Mouse (Mus musculus) liver, embryonic 11.5 days (tissue): ENCODE results near the gene Tpm1. TPM values are rescaled to one million over a fixed set of nuclear protein-coding genes. Genes with fewer than 3 reads are reported as not detected.

ENCODE experiments used
- ATAC-seq: fragments of 200-750 bp; cut with Nextera tagmentation; replicated peaks from 2 replicates; pipeline ENCODE4 v1.8.0; 2017; ENCODE audit warnings: moderate number of reproducible peaks, mild to moderate bottlenecking, moderate TSS enrichment, moderate library complexity; ENCODE audit not compliant: low FRiP score
- DNase-seq: peaks from one replicate; pipeline ENCODE4 v3.0.0-alpha.2; 2017; ENCODE audit warnings: low spot score
- H3K27ac ChIP-seq: fragments of 300-500 bp; sonication (generic); 2 replicates; pipeline ENCODE4 v1.5.1; 2014; ENCODE audit warnings: mild to moderate bottlenecking, low read depth, low read length, control low read depth
- H3K27me3 ChIP-seq: fragments of 300-500 bp; sonication (generic); replicated peaks from 2 replicates; pipeline ENCODE4 v1.6.1; 2014; ENCODE audit warnings: low read length, mixed read lengths; ENCODE audit not compliant: control insufficient read depth, insufficient read depth
- H3K36me3 ChIP-seq: fragments of 300-500 bp; sonication (generic); 2 replicates; pipeline ENCODE4 v1.6.1; 2014; ENCODE audit warnings: mild to moderate bottlenecking, low read length, moderate library complexity, mixed read lengths; ENCODE audit not compliant: control insufficient read depth, insufficient read depth
- H3K4me1 ChIP-seq: fragments of 300-500 bp; sonication (generic); replicated peaks from 2 replicates; pipeline ENCODE4 v1.6.1; 2014; ENCODE audit warnings: low read length, mixed read lengths; ENCODE audit not compliant: control insufficient read depth, insufficient read depth
- H3K4me2 ChIP-seq: fragments of 300-500 bp; sonication (generic); 2 replicates; pipeline ENCODE4 v1.6.1; 2014; ENCODE audit warnings: mild to moderate bottlenecking, control low read depth, moderate library complexity
- H3K4me3 ChIP-seq: fragments of 300-500 bp; sonication (generic); 2 replicates; pipeline ENCODE4 v1.5.1; 2014; ENCODE audit warnings: low read depth, low read length, control low read depth
- H3K9ac ChIP-seq: fragments of 300-500 bp; sonication (generic); 2 replicates; pipeline ENCODE4 v1.6.1; 2014; ENCODE audit warnings: low read depth, low read length, control low read depth
- H3K9me3 ChIP-seq: fragments of 300-500 bp; sonication (generic); 2 replicates; pipeline ENCODE4 v1.6.1; 2016; ENCODE audit warnings: low read length, inconsistent platforms, mixed read lengths; ENCODE audit not compliant: control insufficient read depth
- WGBS: fragments of 180-500 bp; shearing (Covaris S2); extraction: QIAGEN DNeasy Blood & Tissue Kit; methylation state at CpG from one replicate; pipeline ENCODE4 v1.1.7; 2014; 5-methylcytosine and 5-hydroxymethylcytosine counted together
- polyA plus RNA-seq: library from polyadenylated mRNA; unstranded; fragments of >200 nt; fragmentation: Nextera tagmentation; extraction: Ambion mirVana; gene quantifications from 2 replicates; pipeline ENCODE4 v1.2.1, GENCODE M21; 2014

Tpm1 gene
- polyA plus RNA-seq, 1 experiment from 2014 or later: 420 TPM

GRCm38 (mm10) chr9:67043231-67044199 is 5.7 kb downstream of the Tpm1 start:
- peaks cover 61% of the 10 kb centered on the region for H3K4me1 ChIP-seq
- H3K27ac ChIP-seq: peak overlapping the region; percentile 92
- H3K4me2 ChIP-seq: peak overlapping the region; percentile 57
- no peaks in the 10 kb centered on the region for H3K9me3 ChIP-seq
- ATAC-seq: peak; percentile 94
- H3K36me3 ChIP-seq: 0 out of 2 replicates have a peak, but pooled peaks cover 3% of the 10 kb centered on the region
- peak; percentile 99 for DNase-seq
- under 1% methylated on average over 69 of the region's 73 CpGs for WGBS
- H3K9ac ChIP-seq: peak overlapping the region; percentile 90
- H3K27me3 ChIP-seq: peaks cover 23% of the 10 kb centered on the region
- H3K4me3 ChIP-seq: peak overlapping the region; percentile 81

- Histone ChIP-seq H3K9me3 (no peaks in the 10 kb centered on the region), H3K27ac (peak overlapping the region; percentile 92), H3K36me3 (0 out of 2 replicates have a peak, but pooled peaks cover 3% of the 10 kb centered on the region), H3K4me1 (peaks cover 66% of the 10 kb centered on the region), H3K9ac (peak overlapping the region; percentile 90), H3K27me3 (peaks cover 16% of the 10 kb centered on the region), H3K4me3 (peak overlapping the region; percentile 81), H3K4me2 (peak overlapping the region; percentile 57)
- no peak for DNase-seq
- 18% methylated on average over 6 of the region's 6 CpGs for WGBS
- ATAC-seq: no peak
These were observed 6.4 kb downstream of the Tpm1 start for GRCm38 (mm10) chr9:67042813-67043207.

- WGBS: 36% methylated on average over 14 of the region's 14 CpGs
- ATAC-seq: no peak
- DNase-seq: no peak
These were observed 7.1 kb downstream of the Tpm1 start for GRCm38 (mm10) chr9:67041840-67042812.

GRCm38 (mm10) chr9:67040963-67041839 is 8.0 kb downstream of the Tpm1 start:
- no peaks in the 10 kb centered on the region; the same call in 1 of the 2 replicates for H3K27me3 ChIP-seq
- H3K4me3 ChIP-seq: peak overlapping the region; percentile 81
- H3K9ac ChIP-seq: peak overlapping the region; percentile 90
- H3K4me1 ChIP-seq: peaks cover 71% of the 10 kb centered on the region
- H3K27ac ChIP-seq: peak overlapping the region; percentile 92
- ATAC-seq: peak; percentile 5; the same call in 1 of the 2 replicates
- 34% methylated on average over 4 of the region's 4 CpGs for WGBS
- H3K36me3 ChIP-seq: peaks cover 5% of the 10 kb centered on the region
- no peaks in the 10 kb centered on the region for H3K9me3 ChIP-seq
- DNase-seq: no peak
- peak overlapping the region; percentile 57 for H3K4me2 ChIP-seq

More at GRCm38 (mm10) chr9:67041840-67042812, 7.1 kb downstream of the Tpm1 start:
- Histone ChIP-seq H3K4me3 (peak overlapping the region; percentile 81), H3K4me2 (peak overlapping the region; percentile 57), H3K9ac (peak overlapping the region; percentile 90), H3K27ac (peak overlapping the region; percentile 92), H3K4me1 (peaks cover 66% of the 10 kb centered on the region), H3K36me3 (peaks cover 3% of the 10 kb centered on the region; the same call in 1 of the 2 replicates), H3K27me3 (peaks cover 9% of the 10 kb centered on the region), H3K9me3 (no peaks in the 10 kb centered on the region)

GRCm38 (mm10) chr9:67039867-67040266 is 9.3 kb downstream of the Tpm1 start:
- DNase-seq (no peak), ATAC-seq (no peak)
- Histone ChIP-seq H3K36me3 (peaks cover 18% of the 10 kb centered on the region), H3K4me1 (peaks cover 59% of the 10 kb centered on the region), H3K9ac (peak overlapping the region; percentile 90), H3K4me2 (peak overlapping the region; percentile 57), H3K9me3 (peaks cover 4% of the 10 kb centered on the region), H3K27me3 (no peaks in the 10 kb centered on the region), H3K4me3 (no peak overlapping the region), H3K27ac (peak overlapping the region; percentile 67)
- WGBS: 62% methylated on average over 10 of the region's 10 CpGs

DNA sequence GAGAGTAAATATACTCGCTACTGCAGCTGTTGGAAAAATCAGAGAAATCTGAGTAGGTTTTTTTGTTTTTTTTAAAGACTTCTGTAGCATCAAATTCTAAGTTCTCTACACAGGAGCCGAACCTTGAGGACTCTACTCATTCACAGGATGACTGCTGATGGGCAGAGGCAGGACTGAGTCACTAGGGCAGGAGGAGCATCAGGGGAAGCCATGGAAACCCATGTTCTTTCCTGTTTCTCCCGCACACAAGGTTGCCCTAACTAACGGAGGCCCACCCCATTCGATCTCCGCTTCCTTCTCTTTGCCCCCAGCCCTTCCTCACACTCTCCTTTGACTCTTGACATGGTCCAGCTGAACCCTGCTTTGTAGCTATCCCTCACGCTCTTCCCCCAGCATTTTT is 10.5 kb downstream of the Tpm1 start:
- Histone ChIP-seq H3K4me2 (0 out of 2 replicates have a peak overlapping the region, but pooled peaks have one; percentile 10), H3K4me1 (peaks cover 51% of the 10 kb centered on the region), H3K9ac (no peak overlapping the region), H3K36me3 (peaks cover 30% of the 10 kb centered on the region), H3K4me3 (no peak overlapping the region), H3K27me3 (no peaks in the 10 kb centered on the region), H3K27ac (peak overlapping the region; percentile 17; the same call in 1 of the 2 replicates), H3K9me3 (peaks cover 6% of the 10 kb centered on the region)
- no peak for ATAC-seq
- no peak for DNase-seq
- 73% methylated on average over 7 of the region's 7 CpGs for WGBS

- DNase-seq (no peak), ATAC-seq (no peak)
- no peak overlapping the region for H3K4me2 ChIP-seq
- H3K9ac ChIP-seq: no peak overlapping the region
- H3K9me3 ChIP-seq: peaks cover 6% of the 10 kb centered on the region
- no peaks in the 10 kb centered on the region for H3K27me3 ChIP-seq
- WGBS: 53% methylated on average over 4 of the region's 4 CpGs
- H3K4me3 ChIP-seq: no peak overlapping the region
- H3K27ac ChIP-seq: peak overlapping the region; percentile 59; the same call in 1 of the 2 replicates
- H3K4me1 ChIP-seq: peaks cover 51% of the 10 kb centered on the region
- peaks cover 36% of the 10 kb centered on the region for H3K36me3 ChIP-seq
These were observed 11.5 kb downstream of the Tpm1 start for GRCm38 (mm10) chr9:67037666-67038065.
